Mouse (Mus musculus): ENCODE measurements around the gene Clstn1. TPM values are rescaled to one million over a fixed set of nuclear protein-coding genes. Genes with fewer than 3 reads are reported as not detected.

Clstn1 gene
- polyA plus RNA-seq, 1 experiment, result 17.2 TPM

DNA sequence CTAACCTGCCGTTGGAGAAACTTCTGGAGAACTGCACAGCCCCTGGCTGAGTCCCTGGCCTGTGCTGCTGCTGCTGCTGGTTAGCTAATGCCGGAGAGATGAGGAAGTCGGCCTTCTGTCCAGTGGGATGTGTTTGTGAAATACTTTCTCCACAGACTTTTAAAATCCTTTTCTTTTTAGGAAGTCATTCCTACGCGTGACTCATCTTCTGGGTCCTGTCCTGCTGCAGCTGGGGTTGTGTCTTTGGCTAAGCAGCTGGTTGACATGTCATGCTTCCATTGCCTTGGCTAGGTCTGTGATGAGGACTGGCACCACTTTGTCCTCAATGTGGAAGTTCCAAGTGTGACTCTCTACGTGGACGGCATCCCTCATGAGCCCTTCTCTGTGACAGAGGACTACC lies 51.7 kb downstream of the Clstn1 start:
- Histone ChIP-seq H3K36me3 (ENCODE audit: control insufficient read depth, insufficient read depth, low read length) (no peaks in the 10 kb centered on the region), H3K4me1 (ENCODE audit: control insufficient read depth, insufficient read depth, insufficient read length) (peaks cover 10% of the 10 kb centered on the region; the same call in 1 of the 2 replicates), H3K27ac (ENCODE audit: insufficient read depth, low read length) (no peak overlapping the region), H3K27me3 (ENCODE audit: control insufficient read depth, insufficient read depth, low read length) (no peaks in the 10 kb centered on the region), H3K4me3 (ENCODE audit: extremely low read depth, insufficient read depth, insufficient read length) (no peak overlapping the region)
- DNase-seq (ENCODE audit: low read depth in 1 of 2, low spot score in 2 of 2), result no peak
- WGBS, result 89% methylated on average over 7 of the region's 7 CpGs
- TF ChIP-seq POLR2A (IDR thresholded peaks at IDR 0.05; ENCODE audit: low read depth, low read length) (no peak), CTCF (IDR thresholded peaks at IDR 0.05; ENCODE audit: extremely low read depth, insufficient read depth, insufficient read length, insufficient replicate concordance) (no peak)

DNA sequence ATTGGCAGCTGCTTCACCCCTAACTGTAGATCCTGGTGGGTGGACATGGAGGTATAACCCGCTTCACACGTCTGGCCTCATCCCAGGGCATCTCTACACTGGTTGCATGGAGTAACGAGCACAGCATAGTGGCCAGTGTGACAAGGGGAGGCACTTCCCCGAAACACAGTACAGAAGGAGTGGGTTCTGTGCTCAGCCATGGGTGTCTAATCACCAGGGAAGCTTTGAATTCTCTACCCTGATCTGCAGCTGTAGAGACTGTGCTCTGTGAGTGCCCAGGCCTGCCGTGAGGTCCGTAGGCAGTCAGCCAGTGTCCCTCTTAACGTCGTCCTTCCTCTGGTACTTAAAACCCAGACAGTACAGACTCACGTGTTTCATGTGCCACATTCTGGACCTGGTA lies 54.6 kb downstream of the Clstn1 start:
- Histone ChIP-seq H3K36me3 (ENCODE audit: control insufficient read depth, insufficient read depth, low read length) (no peaks in the 10 kb centered on the region), H3K27me3 (ENCODE audit: control insufficient read depth, insufficient read depth, low read length) (no peaks in the 10 kb centered on the region), H3K4me1 (ENCODE audit: control insufficient read depth, insufficient read depth, insufficient read length) (peaks cover 10% of the 10 kb centered on the region; the same call in 1 of the 2 replicates), H3K4me3 (ENCODE audit: extremely low read depth, insufficient read depth, insufficient read length) (no peak overlapping the region), H3K27ac (ENCODE audit: insufficient read depth, low read length) (no peak overlapping the region)
- DNase-seq (ENCODE audit: low read depth in 1 of 2, low spot score in 2 of 2), result no peak
- no peak for TF ChIP-seq POLR2A (IDR thresholded peaks at IDR 0.05; ENCODE audit: low read depth, low read length)
- TF ChIP-seq CTCF (IDR thresholded peaks at IDR 0.05; ENCODE audit: extremely low read depth, insufficient read depth, insufficient read length, insufficient replicate concordance), result no peak
- 69% methylated on average over 9 of the region's 9 CpGs for WGBS

DNA sequence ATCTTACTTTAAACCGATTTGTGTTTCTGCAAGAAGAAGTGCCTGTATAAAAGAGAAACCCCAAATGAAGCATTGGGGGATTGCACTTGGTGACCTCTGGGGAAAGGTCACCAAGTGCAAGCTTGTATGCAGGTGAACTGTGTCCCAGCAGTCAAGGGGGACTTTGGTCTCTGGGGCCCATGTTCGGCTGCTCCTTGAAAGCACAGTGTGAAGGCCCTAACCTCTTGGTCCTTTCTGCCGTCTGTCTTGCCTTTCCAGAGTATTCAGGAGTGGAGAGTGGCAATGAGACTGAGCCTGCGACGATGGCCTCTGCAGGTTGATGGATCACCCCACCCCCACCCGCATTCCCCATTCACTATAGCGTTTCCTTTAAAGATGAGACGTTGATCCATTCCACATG lies 55.1 kb downstream of the Clstn1 start:
- Histone ChIP-seq H3K27ac (ENCODE audit: insufficient read depth, low read length) (no peak overlapping the region), H3K36me3 (ENCODE audit: control insufficient read depth, insufficient read depth, low read length) (no peaks in the 10 kb centered on the region), H3K4me1 (ENCODE audit: control insufficient read depth, insufficient read depth, insufficient read length) (peaks cover 10% of the 10 kb centered on the region; the same call in 1 of the 2 replicates), H3K4me3 (ENCODE audit: extremely low read depth, insufficient read depth, insufficient read length) (no peak overlapping the region), H3K27me3 (ENCODE audit: control insufficient read depth, insufficient read depth, low read length) (no peaks in the 10 kb centered on the region)
- TF ChIP-seq CTCF (IDR thresholded peaks at IDR 0.05; ENCODE audit: extremely low read depth, insufficient read depth, insufficient read length, insufficient replicate concordance), result no peak
- no peak for TF ChIP-seq POLR2A (IDR thresholded peaks at IDR 0.05; ENCODE audit: low read depth, low read length)
- DNase-seq (ENCODE audit: low read depth in 1 of 2, low spot score in 2 of 2), result no peak
- WGBS, result 57% methylated on average over 8 of the region's 8 CpGs

DNA sequence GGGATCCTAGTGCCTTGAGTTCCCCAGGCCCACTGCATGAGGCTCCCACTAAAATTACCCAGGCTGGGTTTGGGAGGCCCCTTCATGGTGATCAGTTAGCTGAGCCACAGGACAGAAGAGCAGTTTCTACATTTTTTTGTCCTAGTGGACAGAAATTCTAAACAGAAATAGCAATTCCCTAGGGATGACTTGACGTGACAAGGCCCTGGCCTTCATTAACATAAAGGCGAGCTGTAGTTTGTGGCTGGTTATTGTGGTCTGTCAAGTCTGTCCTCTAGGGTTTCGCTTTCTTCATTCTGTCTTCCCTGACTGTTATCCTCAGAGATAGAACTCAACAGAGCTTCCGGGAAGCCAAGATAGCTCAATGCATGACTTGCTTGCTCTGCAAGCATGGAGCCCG lies 55.7 kb downstream of the Clstn1 start:
- Histone ChIP-seq H3K4me1 (ENCODE audit: control insufficient read depth, insufficient read depth, insufficient read length) (peaks cover 10% of the 10 kb centered on the region; the same call in 1 of the 2 replicates), H3K27ac (ENCODE audit: insufficient read depth, low read length) (no peak overlapping the region), H3K27me3 (ENCODE audit: control insufficient read depth, insufficient read depth, low read length) (no peaks in the 10 kb centered on the region), H3K4me3 (ENCODE audit: extremely low read depth, insufficient read depth, insufficient read length) (no peak overlapping the region), H3K36me3 (ENCODE audit: control insufficient read depth, insufficient read depth, low read length) (no peaks in the 10 kb centered on the region)
- DNase-seq (ENCODE audit: low read depth in 1 of 2, low spot score in 2 of 2), result no peak
- 52% methylated on average over 5 of the region's 5 CpGs for WGBS
- no peak for TF ChIP-seq POLR2A (IDR thresholded peaks at IDR 0.05; ENCODE audit: low read depth, low read length)

DNA sequence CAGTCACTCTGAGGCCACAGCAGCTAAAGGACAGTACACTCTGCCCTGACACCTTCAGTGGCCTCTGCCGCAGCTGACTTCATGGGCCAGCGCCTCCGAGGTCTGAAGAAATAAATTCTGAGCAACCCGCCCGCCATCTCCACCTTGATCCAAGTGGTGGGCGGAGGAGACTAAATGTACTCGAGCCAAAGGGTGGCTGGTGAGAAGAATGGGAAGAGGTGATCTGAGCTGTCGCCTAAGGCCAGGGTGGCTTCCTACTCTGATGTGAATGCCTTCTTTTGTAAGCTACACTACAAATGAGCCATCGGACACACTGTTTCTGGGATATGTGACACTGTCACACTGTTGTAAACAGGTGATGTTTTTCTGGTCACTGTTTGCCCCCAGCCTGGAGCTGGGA lies 59.5 kb downstream of the Clstn1 start:
- no peak for TF ChIP-seq POLR2A (IDR thresholded peaks at IDR 0.05; ENCODE audit: low read depth, low read length)
- no peak for TF ChIP-seq CTCF (IDR thresholded peaks at IDR 0.05; ENCODE audit: extremely low read depth, insufficient read depth, insufficient read length, insufficient replicate concordance)
- DNase-seq (ENCODE audit: low read depth in 1 of 2, low spot score in 2 of 2), result no peak
- Histone ChIP-seq H3K36me3 (ENCODE audit: control insufficient read depth, insufficient read depth, low read length) (peaks cover 23% of the 10 kb centered on the region), H3K4me1 (ENCODE audit: control insufficient read depth, insufficient read depth, insufficient read length) (peaks cover 9% of the 10 kb centered on the region; the same call in 1 of the 2 replicates), H3K27ac (ENCODE audit: insufficient read depth, low read length) (no peak overlapping the region), H3K4me3 (ENCODE audit: extremely low read depth, insufficient read depth, insufficient read length) (no peak overlapping the region), H3K27me3 (ENCODE audit: control insufficient read depth, insufficient read depth, low read length) (no peaks in the 10 kb centered on the region)
- WGBS, result 87% methylated on average over 9 of the region's 9 CpGs

DNA sequence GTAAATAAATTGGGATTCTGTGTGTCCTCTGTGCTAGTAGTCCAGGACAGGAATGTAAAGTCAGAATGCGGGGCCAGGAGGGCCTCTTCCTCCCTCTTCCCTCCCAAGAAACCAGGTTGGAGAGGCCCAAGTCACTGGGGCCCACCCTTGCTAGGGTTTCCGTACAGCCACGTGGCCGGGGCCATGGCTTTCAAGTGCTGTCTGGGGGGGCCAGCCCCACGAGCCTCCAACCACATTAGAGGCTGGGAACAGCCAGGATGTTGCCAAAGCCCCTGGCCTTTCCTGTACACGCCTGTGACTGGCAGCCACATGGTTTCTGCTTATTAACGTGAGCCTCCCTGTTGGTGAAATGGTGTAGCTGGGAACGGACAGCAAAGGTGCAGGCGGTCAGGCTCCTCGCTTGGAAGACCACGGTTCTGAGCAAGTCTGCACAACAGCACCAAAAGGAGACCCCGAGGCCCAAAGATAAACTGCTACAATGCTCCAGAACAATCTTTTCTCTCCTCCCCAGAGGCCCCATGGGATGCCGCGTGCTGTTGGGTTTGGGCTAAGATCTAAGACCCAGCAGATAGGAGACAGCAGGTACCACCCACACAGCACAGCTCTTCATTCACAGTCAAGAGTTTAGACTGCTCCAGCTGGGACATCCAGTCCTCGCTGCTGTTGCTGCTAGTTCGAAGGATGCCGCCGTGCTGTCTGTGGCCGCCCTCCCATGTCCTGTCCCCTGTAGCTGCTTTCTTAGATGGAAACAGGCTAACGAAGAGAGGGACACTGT lies 62.0 kb downstream of the Clstn1 start:
- 46% methylated on average over 20 of the region's 20 CpGs for WGBS
- no peaks in the 10 kb centered on the region for H3K27me3 ChIP-seq (ENCODE audit: control insufficient read depth, insufficient read depth, low read length)
- TF ChIP-seq POLR2A (IDR thresholded peaks at IDR 0.05; ENCODE audit: low read depth, low read length), result no peak
- TF ChIP-seq CTCF (IDR thresholded peaks at IDR 0.05; ENCODE audit: extremely low read depth, insufficient read depth, insufficient read length, insufficient replicate concordance), result no peak
- DNase-seq (ENCODE audit: low read depth in 1 of 2, low spot score in 2 of 2), result no peak
- peaks cover 46% of the 10 kb centered on the region for H3K36me3 ChIP-seq (ENCODE audit: control insufficient read depth, insufficient read depth, low read length)
- H3K4me3 ChIP-seq (ENCODE audit: extremely low read depth, insufficient read depth, insufficient read length), result no peak overlapping the region
- no peak overlapping the region for H3K27ac ChIP-seq (ENCODE audit: insufficient read depth, low read length)
- no peaks in the 10 kb centered on the region for H3K4me1 ChIP-seq (ENCODE audit: control insufficient read depth, insufficient read depth, insufficient read length)

DNA sequence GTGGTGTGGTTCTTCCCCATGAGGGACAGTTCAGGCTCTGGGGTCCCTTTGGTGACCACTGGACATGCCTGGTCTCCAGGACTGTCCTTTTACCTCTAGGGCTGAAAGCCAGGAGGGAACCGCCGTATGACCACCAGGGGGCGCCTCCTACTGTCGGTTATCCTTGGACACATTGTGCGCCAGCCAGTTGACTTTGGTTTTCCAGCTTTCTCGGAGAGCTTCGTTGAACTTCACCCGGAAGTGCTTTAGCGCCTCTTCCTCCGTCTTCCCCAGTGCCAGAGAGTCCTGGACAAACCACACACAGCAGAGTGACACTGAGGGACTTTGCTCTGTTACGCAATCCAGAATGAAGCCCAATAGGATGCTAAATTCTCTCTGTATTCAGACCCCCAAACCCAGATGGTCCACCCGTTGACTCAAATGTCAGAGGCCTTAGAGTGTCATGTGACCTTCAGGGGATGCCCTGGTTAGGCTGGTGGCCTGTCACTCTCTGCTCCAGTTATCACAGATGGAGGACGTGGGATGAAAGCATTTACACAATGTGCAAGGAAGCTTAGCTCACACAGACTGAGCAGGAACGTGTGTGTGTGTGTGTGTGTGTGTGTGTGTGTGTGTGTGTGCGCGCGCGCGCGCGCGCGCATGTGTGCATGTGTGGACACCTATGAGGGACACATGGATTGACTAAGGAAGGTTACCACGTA lies 64.4 kb downstream of the Clstn1 start:
- no peak overlapping the region for H3K27ac ChIP-seq (ENCODE audit: insufficient read depth, low read length)
- DNase-seq (ENCODE audit: low read depth in 1 of 2, low spot score in 2 of 2), result peak in 1 of 2 experiments; percentile 65
- H3K27me3 ChIP-seq (ENCODE audit: control insufficient read depth, insufficient read depth, low read length), result no peaks in the 10 kb centered on the region
- WGBS, result 68% methylated on average over 24 of the region's 24 CpGs
- TF ChIP-seq POLR2A (IDR thresholded peaks at IDR 0.05; ENCODE audit: low read depth, low read length), result no peak
- TF ChIP-seq CTCF (IDR thresholded peaks at IDR 0.05; ENCODE audit: extremely low read depth, insufficient read depth, insufficient read length, insufficient replicate concordance), result peak; percentile 66; the same call in 1 of the 2 replicates
- H3K4me3 ChIP-seq (ENCODE audit: extremely low read depth, insufficient read depth, insufficient read length), result no peak overlapping the region
- H3K36me3 ChIP-seq (ENCODE audit: control insufficient read depth, insufficient read depth, low read length), result peaks cover 70% of the 10 kb centered on the region
- H3K4me1 ChIP-seq (ENCODE audit: control insufficient read depth, insufficient read depth, insufficient read length), result no peaks in the 10 kb centered on the region
